Comparison of ENCODE assay signal across 8 mouse cellular contexts in genomic region chr2:165854207-165854968, GRCm38 (mm10). TPM values are rescaled to one million over a fixed set of nuclear protein-coding genes. Genes with fewer than 3 reads are reported as not detected.
DNase-seq lines count a peak whose midpoint lies in the region; ATAC-seq lines count a peak whose summit lies in the region.

No protein-coding gene starts in this region.

- peaks cover 28% of the 10 kb centered on the region for H3K36me3 ChIP-seq in kidney, embryonic 15.5 days
- H3K36me3 ChIP-seq in forebrain, embryonic 15.5 days: peaks cover 4% of the 10 kb centered on the region; the same call in 1 of the 2 replicates

- H3K27ac ChIP-seq in kidney, embryonic 15.5 days: peak overlapping the region; percentile 98
- H3K27ac ChIP-seq in forebrain, embryonic 15.5 days (replicated peaks): peak overlapping the region; percentile 87; the same call in 1 of the 2 replicates

- H3K4me2 ChIP-seq in kidney, embryonic 15.5 days: no peak overlapping the region
- H3K4me2 ChIP-seq in forebrain, embryonic 15.5 days (replicated peaks): no peak overlapping the region

- DNase-seq in kidney, adult 8-10 months: no peak
- peak; percentile 52 for DNase-seq in adipocyte (ENCODE audit: low spot score)
- peak; percentile 84 for DNase-seq in naive thymus-derived CD4-positive, alpha-beta T cell, adult 2 months (ENCODE audit: low read depth)
- DNase-seq in gastrocnemius, adult 8-10 months (ENCODE audit: low spot score in 2 of 2): no peak
- DNase-seq in lung, adult 18-20 months: no peak

- H3K4me3 ChIP-seq in kidney, embryonic 15.5 days (replicated peaks): no peak overlapping the region
- H3K4me3 ChIP-seq in forebrain, embryonic 15.5 days: no peak overlapping the region

- 36% methylated on average over 16 of the region's 16 CpGs for whole genome bisulfite sequencing in kidney, embryonic 15.5 days
- WGBS in forebrain, embryonic 15.5 days: 56% methylated on average over 16 of the region's 16 CpGs

- H3K27me3 ChIP-seq in kidney, embryonic 15.5 days: no peaks in the 10 kb centered on the region
- no peaks in the 10 kb centered on the region for H3K27me3 ChIP-seq in forebrain, embryonic 15.5 days

- no peaks in the 10 kb centered on the region for H3K9me3 ChIP-seq in kidney, embryonic 15.5 days (replicated peaks)
- no peaks in the 10 kb centered on the region for H3K9me3 ChIP-seq in forebrain, embryonic 15.5 days

- ATAC-seq in kidney, embryonic 15.5 days (replicated peaks; ENCODE audit: low FRiP score): no peak
- no peak for ATAC-seq in forebrain, embryonic 15.5 days (replicated peaks)
- no peak for ATAC-seq in erythroblast, adult 5-6 weeks (replicated peaks; ENCODE audit: low FRiP score, poor library complexity, severe bottlenecking)

- H3K4me1 ChIP-seq in kidney, embryonic 15.5 days: peaks cover 74% of the 10 kb centered on the region
- peaks cover 70% of the 10 kb centered on the region for H3K4me1 ChIP-seq in forebrain, embryonic 15.5 days

- no peak overlapping the region for H3K9ac ChIP-seq in kidney, embryonic 15.5 days
- no peak overlapping the region for H3K9ac ChIP-seq in forebrain, embryonic 15.5 days (replicated peaks)

RNA-seq across cellular contexts. Expression of gene Zmynd8, which starts 44.4 kb away (rescaled TPM):
- 67.1 and 68.3 TPM in 2 replicates for polyA plus RNA-seq in kidney, embryonic 15.5 days (2015; fragmentation: Nextera tagmentation; extraction: Ambion mirVana)
- 81.0 and 85.9 TPM in 2 replicates for polyA plus RNA-seq in forebrain, embryonic 15.5 days (2015; fragmentation: Nextera tagmentation; extraction: Ambion mirVana)
- 60.1 and 81.1 TPM in 2 replicates for total RNA-seq in erythroblast, adult 5-6 weeks (2015; ENCODE audit: low replicate concordance)
- 83.9 and 95.3 TPM in 2 replicates for total RNA-seq in erythroblast, adult 5-6 weeks (2017; ENCODE audit: low replicate concordance)
- 10 to 100 TPM; 11.4 to 14.4 (median 13.5) TPM for total RNA-seq in gastrocnemius, adult 8-10 months (2022)

Comparison
In these comparisons a context has a peak if more than half of its experiments do, and no peak if none do; other contexts are left out.
1. DNase-seq: peak in adipocyte (single experiment) and naive thymus-derived CD4-positive, alpha-beta T cell, adult 2 months (single experiment); none in kidney, adult 8-10 months (0 of 2), gastrocnemius, adult 8-10 months (0 of 2) and lung, adult 18-20 months (0 of 2).